In genomic region chr11:46201636-46202546, GRCm38 (mm10) we compare ENCODE assay signal across 10 mouse cellular contexts. TPM values are rescaled to one million over a fixed set of nuclear protein-coding genes. Genes with fewer than 3 reads are reported as not detected.
DNase-seq lines count a peak whose midpoint lies in the region; ATAC-seq lines count a peak whose summit lies in the region.
"Had no signal": no experiment of that assay in that cellular context is flagged by ENCODE, and none has a peak within 500 bp of the region (broad histone marks: within the 10 kb centered on the region; RNA-seq: fewer than 3 reads in every experiment).

No protein-coding gene starts in this region.

- peak; percentile 50 for DNase-seq in left cerebral cortex, adult 11 months (ENCODE audit: low spot score)
- DNase-seq in left cerebral cortex, postnatal 4 days: no peak
- peak; percentile 48 to 68 for DNase-seq in layer of hippocampus, postnatal 14 days (ENCODE audit: low spot score in 2 of 2)
- DNase-seq in right cerebral cortex, postnatal 36 days (ENCODE audit: low spot score in 2 of 2): peak; percentile 68 to 72
- no peak for DNase-seq in cerebellum, adult 18-20 months
- DNase-seq in spleen, postnatal 36 days (ENCODE audit: low spot score in 2 of 2): no peak
- DNase-seq in gastrocnemius, postnatal 10 days: no peak
- DNase-seq: liver, embryonic 13.5 days had no signal

- intact Hi-C loops in left cerebral cortex, postnatal 4 days (cut with DNase I): no loop called here

- ATAC-seq in frontal cortex, adult (ENCODE audit: low TSS enrichment): peak; percentile 61
- ATAC-seq: inflammation-experienced regulatory T-cells, adult 6 months had no signal

RNA-seq across cellular contexts. Expression of gene Fndc9, which starts 33.4 kb away (rescaled TPM):
- total RNA-seq in left cerebral cortex, postnatal 4 days (2021): 1 to 10 TPM; 5.6 to 9.8 TPM
- total RNA-seq in layer of hippocampus, postnatal 14 days (2021): 1 to 10 TPM; 2.9 to 3.4 TPM
- not detected for total RNA-seq in gastrocnemius, postnatal 10 days (2021)

RNA-seq across cellular contexts. Expression of gene Nipal4, which starts 35.6 kb away (rescaled TPM):
- total RNA-seq in left cerebral cortex, postnatal 4 days (2021): under 1 TPM; 0.10 to 0.22 TPM
- total RNA-seq in layer of hippocampus, postnatal 14 days (2021): 1 to 10 TPM; 4.1 to 4.6 TPM
- total RNA-seq in gastrocnemius, postnatal 10 days (2021): under 1 TPM; 0.16 to 0.23 TPM

Comparison
In these comparisons a context has a peak if more than half of its experiments do, and no peak if none do; other contexts are left out.
1. DNase-seq: peak in left cerebral cortex, adult 11 months (single experiment), layer of hippocampus, postnatal 14 days (2 of 2) and right cerebral cortex, postnatal 36 days (2 of 2); none in left cerebral cortex, postnatal 4 days (single experiment), cerebellum, adult 18-20 months (0 of 2), spleen, postnatal 36 days (0 of 2) and gastrocnemius, postnatal 10 days (single experiment).
2. RNA of gene Nipal4, which starts 35.6 kb away (total RNA-seq): 4.1 to 4.6 TPM in layer of hippocampus, postnatal 14 days; 0.16 to 0.23 TPM in gastrocnemius, postnatal 10 days and 0.10 to 0.22 TPM in left cerebral cortex, postnatal 4 days; every median in the first group is over 4 times any median in the second.